In genomic region chr9:20662325-20662724, GRCm38 (mm10) we compare ENCODE assay signal across 8 mouse cellular contexts. TPM values are rescaled to one million over a fixed set of nuclear protein-coding genes. Genes with fewer than 3 reads are reported as not detected.
DNase-seq lines count a peak whose midpoint lies in the region; ATAC-seq and TF ChIP-seq lines count a peak whose summit lies in the region.

No protein-coding gene starts in this region.

- no peak overlapping the region for H3K4me3 ChIP-seq in G1E (ENCODE audit: low read depth, low read length)

- DNase-seq in CD4-positive helper T cell, adult 2 months (ENCODE audit: low read depth, low spot score), result peak; percentile 55
- DNase-seq in G1E (ENCODE audit: low spot score), result no peak
- DNase-seq in gastrocnemius, postnatal 14 days, result peak; percentile 72
- DNase-seq in kidney, postnatal 4 days, result peak; percentile 87 to 89
- peak; percentile 21 for DNase-seq in lung, postnatal 25 days (ENCODE audit: low spot score)
- peak; percentile 77 for DNase-seq in retina, postnatal 1 day

- H3K36me3 ChIP-seq in G1E (replicated peaks), result peaks cover 89% of the 10 kb centered on the region

- H3K9me3 ChIP-seq in G1E (replicated peaks), result no peaks in the 10 kb centered on the region

- peak; percentile 61; the same call in 1 of the 2 replicates for TF ChIP-seq CTCF in G1E (IDR thresholded peaks at IDR 0.05; ENCODE audit: low read depth, low read length)

- H3K4me1 ChIP-seq in G1E (ENCODE audit: insufficient read depth, low read depth, low read length), result peaks cover 47% of the 10 kb centered on the region

- ATAC-seq in G1E (ENCODE audit: extremely low read depth, insufficient number of reproducible peaks, low FRiP score, poor library complexity, severe bottlenecking), result peak; percentile 55
- ATAC-seq in common myeloid progenitor, adult 5-6 weeks (replicated peaks; ENCODE audit: low read depth, poor library complexity, severe bottlenecking), result peak; percentile 75
- no peak for ATAC-seq in activated CD4-positive, CD25-positive, alpha-beta regulatory T cell, adult 4 months

- intact Hi-C loops in gastrocnemius, postnatal 14 days (cut with DNase I; ENCODE audit: low total_unique reads), result loop anchor here (5.0 kb wide), 1 partner anchor 65 kb away; no protein-coding TSS in a partner anchor

- H3K27me3 ChIP-seq in G1E (ENCODE audit: insufficient read depth, low read length), result no peaks in the 10 kb centered on the region

RNA-seq across cellular contexts. Expression of gene Pin1, which starts 10.4 kb away (rescaled TPM):
- total RNA-seq in G1E (2014; fragmentation: Nextera tagmentation) (13.2 and 17.6 TPM in 2 replicates), G1E (2017) (17.0 and 21.3 TPM in 2 replicates)
- 27.3 and 28.7 TPM in 2 replicates for polyA plus RNA-seq in G1E (2012)
- 9.5 and 16.3 TPM in 2 replicates for total RNA-seq in common myeloid progenitor, adult 5-6 weeks (2017)
- total RNA-seq in gastrocnemius, postnatal 14 days (2021), result 10 to 100 TPM; 14.6 to 15.5 TPM
- polyA plus RNA-seq in activated CD4-positive, CD25-positive, alpha-beta regulatory T cell, adult 4 months (2017; shearing (Covaris generic)), result 10 to 100 TPM; 22.6 to 27.2 TPM

RNA-seq across cellular contexts. Expression of gene Fbxl12, which starts 17.8 kb away (rescaled TPM):
- total RNA-seq in G1E (2014; fragmentation: Nextera tagmentation) (25.6 and 34.2 TPM in 2 replicates), G1E (2017) (6.3 and 7.9 TPM in 2 replicates)
- 15.4 and 22.0 TPM in 2 replicates for polyA plus RNA-seq in G1E (2012)
- 6.5 and 8.2 TPM in 2 replicates for total RNA-seq in common myeloid progenitor, adult 5-6 weeks (2017)
- total RNA-seq in gastrocnemius, postnatal 14 days (2021), result 1 to 10 TPM; 5.7 to 6.6 TPM
- polyA plus RNA-seq in activated CD4-positive, CD25-positive, alpha-beta regulatory T cell, adult 4 months (2017; shearing (Covaris generic)), result 10 to 100 TPM; 26.1 to 30.9 TPM

RNA-seq across cellular contexts. Expression of gene Ubl5, which starts 19.6 kb away (rescaled TPM):
- total RNA-seq in G1E (2014; fragmentation: Nextera tagmentation) (175 and 176 TPM in 2 replicates), G1E (2017) (256 and 270 TPM in 2 replicates)
- polyA plus RNA-seq in G1E (2012), result 9.2 and 18.4 TPM in 2 replicates
- total RNA-seq in common myeloid progenitor, adult 5-6 weeks (2017), result 87.1 and 102 TPM in 2 replicates
- total RNA-seq in gastrocnemius, postnatal 14 days (2021), result 100 to 1,000 TPM; 172 to 182 TPM
- polyA plus RNA-seq in activated CD4-positive, CD25-positive, alpha-beta regulatory T cell, adult 4 months (2017; shearing (Covaris generic)), result 100 to 1,000 TPM; 339 to 401 TPM
